Mouse (Mus musculus): ENCODE measurements around the gene Cfdp1.

The Cfdp1 gene

GRCm38 (mm10) chr8:111871278-111871677 lies 17.2 kb upstream of the Cfdp1 start:
- no peak for TF ChIP-seq GATA4 (IDR thresholded peaks at IDR 0.05; ENCODE audit: insufficient replicate concordance, low read length)

- no peak for TF ChIP-seq GATA4 (IDR thresholded peaks at IDR 0.05; ENCODE audit: insufficient replicate concordance, low read length)
Observed at GRCm38 (mm10) chr8:111870379-111870778, 16.3 kb upstream of the Cfdp1 start.

- no peak for TF ChIP-seq GATA4 (IDR thresholded peaks at IDR 0.05; ENCODE audit: insufficient replicate concordance, low read length)
Observed at GRCm38 (mm10) chr8:111868664-111869063, 14.6 kb upstream of the Cfdp1 start.

GRCm38 (mm10) chr8:111865857-111866256 lies 11.8 kb upstream of the Cfdp1 start:
- no peak for TF ChIP-seq GATA4 (IDR thresholded peaks at IDR 0.05; ENCODE audit: insufficient replicate concordance, low read length)

GRCm38 (mm10) chr8:111865130-111865852 lies 11.2 kb upstream of the Cfdp1 start:
- no peak for TF ChIP-seq GATA4 (IDR thresholded peaks at IDR 0.05; ENCODE audit: insufficient replicate concordance, low read length)

- no peak for TF ChIP-seq GATA4 (IDR thresholded peaks at IDR 0.05; ENCODE audit: insufficient replicate concordance, low read length)
Observed at GRCm38 (mm10) chr8:111864648-111865047, 10.6 kb upstream of the Cfdp1 start.

- peak; percentile 26; the same call in 1 of the 2 replicates for TF ChIP-seq GATA4 (IDR thresholded peaks at IDR 0.05; ENCODE audit: insufficient replicate concordance, low read length)
Observed at GRCm38 (mm10) chr8:111863280-111863679, 9.2 kb upstream of the Cfdp1 start.

GRCm38 (mm10) chr8:111855977-111856376 lies 1.9 kb upstream of the Cfdp1 start:
- no peak for TF ChIP-seq GATA4 (IDR thresholded peaks at IDR 0.05; ENCODE audit: insufficient replicate concordance, low read length)

GRCm38 (mm10) chr8:111846746-111847145 lies 7.3 kb downstream of the Cfdp1 start:
- no peak for TF ChIP-seq GATA4 (IDR thresholded peaks at IDR 0.05; ENCODE audit: insufficient replicate concordance, low read length)

- TF ChIP-seq GATA4 (IDR thresholded peaks at IDR 0.05; ENCODE audit: insufficient replicate concordance, low read length) = no peak
Observed at GRCm38 (mm10) chr8:111835540-111835939, 18.6 kb downstream of the Cfdp1 start.

GRCm38 (mm10) chr8:111834011-111834410 lies 20.1 kb downstream of the Cfdp1 start:
- no peak for TF ChIP-seq GATA4 (IDR thresholded peaks at IDR 0.05; ENCODE audit: insufficient replicate concordance, low read length)

GRCm38 (mm10) chr8:111832983-111833382 lies 21.1 kb downstream of the Cfdp1 start:
- TF ChIP-seq GATA4 (IDR thresholded peaks at IDR 0.05; ENCODE audit: insufficient replicate concordance, low read length) = no peak

GRCm38 (mm10) chr8:111831996-111832395 lies 22.1 kb downstream of the Cfdp1 start:
- TF ChIP-seq GATA4 (IDR thresholded peaks at IDR 0.05; ENCODE audit: insufficient replicate concordance, low read length) = no peak

- no peak for TF ChIP-seq GATA4 (IDR thresholded peaks at IDR 0.05; ENCODE audit: insufficient replicate concordance, low read length)
Observed at GRCm38 (mm10) chr8:111828595-111828994, 25.5 kb downstream of the Cfdp1 start.

GRCm38 (mm10) chr8:111825219-111825618 lies 28.9 kb downstream of the Cfdp1 start:
- no peak for TF ChIP-seq GATA4 (IDR thresholded peaks at IDR 0.05; ENCODE audit: insufficient replicate concordance, low read length)

- TF ChIP-seq GATA4 (IDR thresholded peaks at IDR 0.05; ENCODE audit: insufficient replicate concordance, low read length) = no peak
Observed at GRCm38 (mm10) chr8:111824334-111824733, 29.8 kb downstream of the Cfdp1 start.

- TF ChIP-seq GATA4 (IDR thresholded peaks at IDR 0.05; ENCODE audit: insufficient replicate concordance, low read length) = no peak
Observed at GRCm38 (mm10) chr8:111821199-111821598, 32.9 kb downstream of the Cfdp1 start.

All from liver, adult (tissue).